Mouse (Mus musculus) heart, embryonic 14.5 days (tissue): Measurements from ENCODE around the gene Fndc11. TPM values are rescaled to one million over a fixed set of nuclear protein-coding genes. Genes with fewer than 3 reads are reported as not detected.
A peak's percentile ranks its signal among the peaks of the same experiment; 100 is the strongest.

ENCODE experiments used
- ATAC-seq: fragments of 200-750 bp; cut with Nextera tagmentation; 2 replicates; pipeline ENCODE4 v1.8.0; 2017; ENCODE audit warnings: low read depth, moderate TSS enrichment; ENCODE audit not compliant: insufficient number of reproducible peaks, insufficient read depth, low FRiP score
- H3K27ac ChIP-seq, 2 experiments: fragments of 200-500 bp in 1 of 2; fragments of 300-500 bp in 1 of 2; sonication (generic) in 1 of 2; replicated peaks in 1 of 2; 2 replicates each; pipeline ENCODE4 v1.5.1; 2012 to 2014; ENCODE audit warnings: low read depth in 2 of 2, low read length in 2 of 2, control low read depth in 1 of 2, mild to moderate bottlenecking in 1 of 2, mixed read lengths in 1 of 2; ENCODE audit not compliant: control insufficient read depth in 1 of 2, insufficient read depth in 1 of 2
- H3K27me3 ChIP-seq: fragments of 300-500 bp; sonication (generic); 2 replicates; pipeline ENCODE4 v1.6.1; 2014; ENCODE audit warnings: mild to moderate bottlenecking, low read length, control low read depth; ENCODE audit not compliant: control insufficient read depth, insufficient read depth
- H3K36me3 ChIP-seq: fragments of 300-500 bp; sonication (generic); 2 replicates; pipeline ENCODE4 v1.6.1; 2014; ENCODE audit warnings: mild to moderate bottlenecking, control low read depth, low read length, mixed read lengths; ENCODE audit not compliant: control insufficient read depth, insufficient read depth
- H3K4me1 ChIP-seq, 2 experiments: fragments of 200-500 bp in 1 of 2; fragments of 300-500 bp in 1 of 2; sonication (generic) in 1 of 2; 2 replicates each; pipeline ENCODE4 v1.6.1; 2012 to 2014; ENCODE audit warnings: low read length in 2 of 2, control low read depth in 1 of 2, mixed read lengths in 1 of 2; ENCODE audit not compliant: control insufficient read depth in 2 of 2, insufficient read depth in 2 of 2
- H3K4me2 ChIP-seq: fragments of 300-500 bp; sonication (generic); 2 replicates; pipeline ENCODE4 v1.6.1; 2014; ENCODE audit warnings: mild to moderate bottlenecking, low read length
- H3K4me3 ChIP-seq, 2 experiments: fragments of 200-500 bp in 1 of 2; fragments of 300-500 bp in 1 of 2; sonication (generic) in 1 of 2; 2 replicates each; pipeline ENCODE4 v1.5.1; 2012 to 2014; ENCODE audit warnings: low read length in 2 of 2, mild to moderate bottlenecking in 2 of 2, control low read depth in 1 of 2, low read depth in 1 of 2, moderate library complexity in 1 of 2; ENCODE audit not compliant: control insufficient read depth in 1 of 2, insufficient read depth in 1 of 2
- H3K9ac ChIP-seq: fragments of 300-500 bp; sonication (generic); 2 replicates; pipeline ENCODE4 v1.6.1; 2014; ENCODE audit warnings: mild to moderate bottlenecking, low read length
- H3K9me3 ChIP-seq: fragments of 300-500 bp; sonication (generic); 2 replicates; pipeline ENCODE4 v1.6.1; 2016; ENCODE audit warnings: low read length, control low read depth; ENCODE audit not compliant: control insufficient read depth
- WGBS: fragments of 180-500 bp; shearing (Covaris S2); extraction: QIAGEN DNeasy Blood & Tissue Kit; methylation state at CpG from one replicate; pipeline ENCODE4 v1.1.7; 2014; 5-methylcytosine and 5-hydroxymethylcytosine counted together
- polyA plus RNA-seq: library from polyadenylated mRNA; unstranded; fragments of >200 nt; fragmentation: Nextera tagmentation; extraction: Ambion mirVana; gene quantifications from 2 replicates; pipeline ENCODE4 v1.2.1, GENCODE M21; 2014

Gene Fndc11
- polyA plus RNA-seq, 1 experiment from 2014 or later: not detected

DNA sequence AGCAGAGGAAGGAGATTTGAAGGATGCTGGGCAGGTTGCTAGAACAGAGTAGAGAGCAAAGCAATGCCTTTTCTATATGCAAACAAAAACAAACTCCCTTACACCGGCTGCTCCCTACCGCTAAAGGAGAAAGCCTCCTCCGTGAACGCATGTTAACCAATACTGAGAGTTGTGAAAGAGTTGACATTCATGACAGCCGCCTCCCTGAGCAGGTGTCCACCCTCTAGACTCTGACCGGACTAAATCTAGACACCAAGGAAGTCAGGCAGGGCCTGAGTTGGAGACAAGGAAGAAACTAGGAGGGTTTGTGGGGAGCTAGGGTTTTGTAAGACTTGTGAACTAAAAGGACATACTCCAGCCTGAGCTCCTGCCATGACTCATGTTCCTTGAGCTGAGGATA, 16.9 kb upstream of the Fndc11 start:
- WGBS: 72% methylated on average over 6 of the region's 6 CpGs
- Histone ChIP-seq H3K4me3 (no peak overlapping the region), H3K36me3 (no peaks in the 10 kb centered on the region), H3K4me2 (no peak overlapping the region), H3K4me1 (no peaks in the 10 kb centered on the region), H3K27me3 (no peaks in the 10 kb centered on the region), H3K27ac (no peak overlapping the region), H3K9me3 (no peaks in the 10 kb centered on the region), H3K9ac (no peak overlapping the region)
- no peak for ATAC-seq

DNA sequence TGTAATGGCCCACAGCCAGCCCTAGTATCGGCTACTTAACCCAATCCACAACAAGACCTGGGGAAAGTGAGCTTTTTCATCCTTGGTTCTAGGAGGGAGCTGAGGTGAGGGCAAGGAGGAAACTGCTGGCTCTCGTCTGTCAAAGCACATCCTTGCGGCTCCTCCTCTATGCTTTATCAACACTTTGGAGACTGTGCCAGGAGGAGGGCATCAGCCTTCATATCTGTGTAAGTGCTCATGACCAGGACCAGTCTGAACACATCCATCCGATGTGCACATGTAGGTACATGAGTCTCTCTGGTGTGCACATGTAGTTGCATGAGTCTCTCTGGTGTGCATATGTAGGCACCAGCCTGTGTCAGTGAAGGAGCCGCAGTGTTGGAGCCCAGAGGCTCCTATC, 14.1 kb upstream of the Fndc11 start:
- Histone ChIP-seq H3K36me3 (no peaks in the 10 kb centered on the region), H3K9me3 (no peaks in the 10 kb centered on the region), H3K4me2 (no peak overlapping the region), H3K4me3 (no peak overlapping the region), H3K4me1 (no peaks in the 10 kb centered on the region), H3K27ac (no peak overlapping the region), H3K9ac (no peak overlapping the region), H3K27me3 (peaks cover 13% of the 10 kb centered on the region; the same call in 1 of the 2 replicates)
- ATAC-seq: no peak
- WGBS: 71% methylated on average over 5 of the region's 5 CpGs

DNA sequence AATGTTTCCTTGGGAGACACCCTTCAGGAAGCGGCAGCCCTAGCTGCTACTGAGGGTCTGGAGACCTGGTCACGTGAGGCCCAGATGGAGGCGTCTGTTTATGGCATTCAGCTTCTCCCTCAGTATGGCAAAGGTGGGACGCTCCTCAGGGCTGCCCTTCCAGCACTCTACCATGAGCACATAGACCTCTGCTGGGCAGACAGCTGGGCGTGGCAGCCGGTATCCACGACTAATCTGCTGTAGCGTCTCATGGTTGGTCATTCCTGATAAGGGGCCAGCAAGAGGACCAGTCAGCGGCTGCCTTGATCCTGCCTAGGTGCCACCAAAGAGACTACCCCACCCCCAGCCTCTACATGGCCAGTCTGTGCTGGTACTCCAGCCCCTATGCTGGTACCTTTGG, 13.7 kb upstream of the Fndc11 start:
- Histone ChIP-seq H3K27me3 (peaks cover 17% of the 10 kb centered on the region; the same call in 1 of the 2 replicates), H3K4me3 (no peak overlapping the region), H3K4me1 (no peaks in the 10 kb centered on the region), H3K27ac (no peak overlapping the region), H3K36me3 (no peaks in the 10 kb centered on the region), H3K4me2 (no peak overlapping the region), H3K9me3 (no peaks in the 10 kb centered on the region), H3K9ac (no peak overlapping the region)
- ATAC-seq: no peak
- WGBS: 63% methylated on average over 9 of the region's 9 CpGs

DNA sequence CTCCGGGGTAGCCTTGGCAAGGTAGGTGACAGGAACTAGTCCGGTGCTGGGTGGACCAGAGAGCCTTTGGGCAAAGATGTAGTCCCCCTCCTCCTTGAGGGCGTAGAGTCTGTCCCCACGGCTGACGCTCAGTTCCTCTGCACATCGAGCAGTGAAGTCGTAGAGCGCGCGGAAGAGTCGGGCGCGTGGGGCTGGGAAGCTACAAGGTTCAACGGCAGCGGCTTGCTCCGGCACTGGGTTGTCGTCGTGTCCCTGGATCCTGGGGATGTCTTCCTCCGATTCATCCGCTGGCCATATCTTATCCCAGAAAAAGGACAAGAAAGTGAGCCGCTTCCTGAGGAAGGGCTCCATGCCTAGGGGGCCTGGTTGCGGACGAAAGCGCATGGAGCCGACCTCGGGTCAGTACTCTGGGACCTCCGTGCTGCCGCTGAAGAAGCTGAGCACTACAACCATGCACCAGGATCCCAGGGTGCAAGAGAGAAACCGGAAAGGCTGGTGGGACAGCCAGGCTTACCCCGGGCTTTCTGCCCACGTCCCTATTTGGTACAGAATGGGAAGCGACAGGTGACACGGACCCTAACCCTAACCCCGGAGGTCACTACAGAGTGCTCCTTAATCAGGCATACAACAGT, 7.3 kb upstream of the Fndc11 start:
- 4% methylated on average over 34 of the region's 34 CpGs for WGBS
- Histone ChIP-seq H3K4me1 (peaks cover 0 to 7% of the 10 kb centered on the region in 2 experiments; a peak in 2 of 4 replicates), H3K9me3 (no peaks in the 10 kb centered on the region), H3K27me3 (peaks cover 52% of the 10 kb centered on the region), H3K27ac (no peak overlapping the region), H3K36me3 (no peaks in the 10 kb centered on the region), H3K4me2 (peak overlapping the region; percentile 61), H3K4me3 (peak overlapping the region; percentile 21 to 33), H3K9ac (peak overlapping the region; percentile 53; the same call in 1 of the 2 replicates)
- no peak for ATAC-seq

DNA sequence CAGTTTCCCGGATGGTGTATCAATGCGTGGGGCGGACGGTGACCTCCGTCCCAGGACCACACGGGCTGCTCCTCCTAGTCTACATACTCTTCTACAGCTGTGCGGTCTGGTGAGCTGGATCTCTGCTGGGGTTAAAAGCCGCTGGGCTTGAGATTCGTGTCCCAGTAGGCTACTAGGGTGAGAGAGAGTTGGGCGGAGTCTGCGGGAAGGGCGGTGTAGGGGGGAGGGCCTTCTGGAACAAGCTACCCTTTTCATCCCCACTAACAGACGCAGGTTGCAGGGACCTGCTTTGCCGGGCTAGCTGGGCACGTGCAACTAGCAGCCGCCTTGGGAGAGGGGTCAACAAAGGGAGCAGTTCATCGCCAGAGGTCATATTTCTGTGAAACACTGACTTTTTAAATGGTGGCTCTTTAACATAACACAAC, 6.8 kb upstream of the Fndc11 start, which contains the start of gene Srms:
TSS of gene Srms (minus strand) at position 165 of the 425 bp plus-strand sequence.
- no peaks in the 10 kb centered on the region for H3K36me3 ChIP-seq
- no peak for ATAC-seq
- H3K4me2 ChIP-seq: peak within 1 kb of the TSS; percentile 61
- 3% methylated on average over 17 of the region's 17 CpGs for WGBS
- H3K9ac ChIP-seq: peak within 1 kb of the TSS; percentile 53; the same call in 1 of the 2 replicates
- peaks cover 52% of the 10 kb centered on the region for H3K27me3 ChIP-seq
- peaks cover 0 to 7% of the 10 kb centered on the region in 2 experiments; a peak in 2 of 4 replicates for H3K4me1 ChIP-seq
- peak within 1 kb of the TSS; percentile 21 to 33 for H3K4me3 ChIP-seq
- no peaks in the 10 kb centered on the region for H3K9me3 ChIP-seq
- no peak within 1 kb of the TSS for H3K27ac ChIP-seq

DNA sequence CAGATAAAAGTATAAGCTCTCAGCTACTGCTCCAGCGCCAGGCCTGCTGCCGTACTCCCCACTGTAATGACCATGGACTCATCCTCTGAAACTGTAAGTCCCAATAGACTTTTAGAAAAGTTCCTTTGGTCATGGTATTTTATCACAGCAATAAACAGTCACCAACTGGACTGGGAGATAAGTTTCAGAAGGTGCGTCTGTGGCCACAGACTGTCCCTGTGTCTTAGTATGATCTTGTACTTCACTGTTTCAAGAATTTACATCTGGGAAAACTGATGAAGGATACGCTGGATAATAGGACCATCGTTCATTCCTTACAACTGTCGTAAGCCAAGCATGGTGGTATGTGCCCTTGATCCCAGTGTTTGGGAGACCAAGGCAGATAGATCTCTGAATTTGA, 3.8 kb upstream of the Fndc11 start:
- Histone ChIP-seq H3K4me2 (no peak overlapping the region), H3K4me1 (peaks cover 8 to 17% of the 10 kb centered on the region in 2 experiments; a peak in 3 of 4 replicates), H3K4me3 (no peak overlapping the region), H3K27me3 (peaks cover 39% of the 10 kb centered on the region), H3K27ac (no peak overlapping the region), H3K36me3 (no peaks in the 10 kb centered on the region), H3K9ac (no peak overlapping the region), H3K9me3 (no peaks in the 10 kb centered on the region)
- ATAC-seq: no peak
- WGBS: 85% methylated on average over 6 of the region's 6 CpGs

DNA sequence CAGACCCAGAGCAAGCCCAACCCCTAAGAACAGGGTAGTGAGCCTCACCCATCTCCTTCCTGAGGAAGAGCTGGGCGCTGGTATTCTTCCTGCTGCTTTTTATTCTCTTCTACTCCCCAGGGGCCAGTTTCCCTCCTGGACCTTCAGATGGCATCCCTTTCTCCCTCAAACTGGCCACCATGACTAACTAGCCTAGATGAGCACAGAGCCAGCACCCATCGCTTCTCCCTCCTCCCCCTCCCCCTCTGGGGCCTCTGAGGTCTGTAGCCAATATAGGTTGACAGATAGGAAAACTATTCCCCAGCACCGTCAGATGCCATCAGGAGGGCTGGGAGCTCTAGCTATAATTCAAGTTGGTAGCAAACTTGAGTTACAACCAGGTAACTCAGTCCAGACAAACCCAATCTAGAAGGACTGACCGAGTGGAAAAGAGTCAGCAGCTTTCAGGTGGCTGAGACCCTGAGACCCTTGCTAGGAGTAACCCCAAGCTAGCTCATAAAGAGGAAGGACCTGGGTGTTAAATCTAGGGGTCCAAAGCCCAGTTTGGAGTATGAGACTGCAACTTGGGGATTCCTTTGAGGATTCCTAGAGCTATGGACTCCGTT, 830 bp upstream of the Fndc11 start:
- no peaks in the 10 kb centered on the region for H3K36me3 ChIP-seq
- no peak for ATAC-seq
- H3K27me3 ChIP-seq: peaks cover 10% of the 10 kb centered on the region
- 56% methylated on average over 5 of the region's 5 CpGs for WGBS
- H3K9me3 ChIP-seq: no peaks in the 10 kb centered on the region
- peaks cover 8 to 11% of the 10 kb centered on the region in 2 experiments; a peak in 3 of 4 replicates for H3K4me1 ChIP-seq
- H3K4me3 ChIP-seq: no peak overlapping the region
- H3K9ac ChIP-seq: no peak overlapping the region
- H3K27ac ChIP-seq: no peak overlapping the region
- H3K4me2 ChIP-seq: 0 out of 2 replicates have a peak overlapping the region, but pooled peaks have one; percentile 70
